Mouse (Mus musculus) embryonic facial prominence, embryonic 12.5 days (tissue): ENCODE data around the gene Pax7. TPM values are rescaled to one million over a fixed set of nuclear protein-coding genes. Genes with fewer than 3 reads are reported as not detected.

Source experiments
- ATAC-seq: fragments of 200-750 bp; cut with Nextera tagmentation; 2 replicates; pipeline ENCODE4 v1.8.0; 2017; ENCODE audit not compliant: insufficient number of reproducible peaks, insufficient read depth, low FRiP score, low TSS enrichment
- H3K27ac ChIP-seq: fragments of 300-500 bp; sonication (generic); 2 replicates; pipeline ENCODE4 v1.5.1; 2016; ENCODE audit warnings: mild to moderate bottlenecking
- H3K27me3 ChIP-seq: fragments of 300-500 bp; sonication (generic); 2 replicates; pipeline ENCODE4 v1.6.1; 2016; ENCODE audit warnings: mild to moderate bottlenecking, moderate library complexity
- H3K36me3 ChIP-seq: fragments of 300-500 bp; sonication (generic); 2 replicates; pipeline ENCODE4 v1.6.1; 2016; ENCODE audit warnings: mild to moderate bottlenecking
- H3K4me1 ChIP-seq: fragments of 300-500 bp; sonication (generic); 2 replicates; pipeline ENCODE4 v1.6.1; 2016
- H3K4me2 ChIP-seq: fragments of 300-500 bp; sonication (generic); replicated peaks from 2 replicates; pipeline ENCODE4 v1.6.1; 2016; ENCODE audit warnings: mild to moderate bottlenecking, moderate library complexity
- H3K4me3 ChIP-seq: fragments of 300-500 bp; sonication (generic); 2 replicates; pipeline ENCODE4 v1.5.1; 2016; ENCODE audit warnings: mild to moderate bottlenecking
- H3K9ac ChIP-seq: fragments of 300-500 bp; sonication (generic); 2 replicates; pipeline ENCODE4 v1.6.1; 2016; ENCODE audit warnings: mild to moderate bottlenecking, moderate library complexity
- H3K9me3 ChIP-seq: fragments of 300-500 bp; sonication (generic); 2 replicates; pipeline ENCODE4 v1.6.1; 2016; ENCODE audit warnings: mild to moderate bottlenecking, moderate library complexity
- WGBS: fragments of 180-500 bp; shearing (Covaris S2); methylation state at CpG from one replicate; pipeline ENCODE4 v1.1.7; 2016; 5-methylcytosine and 5-hydroxymethylcytosine counted together
- polyA plus RNA-seq: library from polyadenylated mRNA; unstranded; fragments of >200 nt; fragmentation: Nextera tagmentation; extraction: Ambion mirVana; gene quantifications from 2 replicates; pipeline ENCODE4 v1.2.1, GENCODE M21; 2016

Gene Pax7
- 1.3 and 1.4 TPM in 2 replicates for polyA plus RNA-seq

DNA sequence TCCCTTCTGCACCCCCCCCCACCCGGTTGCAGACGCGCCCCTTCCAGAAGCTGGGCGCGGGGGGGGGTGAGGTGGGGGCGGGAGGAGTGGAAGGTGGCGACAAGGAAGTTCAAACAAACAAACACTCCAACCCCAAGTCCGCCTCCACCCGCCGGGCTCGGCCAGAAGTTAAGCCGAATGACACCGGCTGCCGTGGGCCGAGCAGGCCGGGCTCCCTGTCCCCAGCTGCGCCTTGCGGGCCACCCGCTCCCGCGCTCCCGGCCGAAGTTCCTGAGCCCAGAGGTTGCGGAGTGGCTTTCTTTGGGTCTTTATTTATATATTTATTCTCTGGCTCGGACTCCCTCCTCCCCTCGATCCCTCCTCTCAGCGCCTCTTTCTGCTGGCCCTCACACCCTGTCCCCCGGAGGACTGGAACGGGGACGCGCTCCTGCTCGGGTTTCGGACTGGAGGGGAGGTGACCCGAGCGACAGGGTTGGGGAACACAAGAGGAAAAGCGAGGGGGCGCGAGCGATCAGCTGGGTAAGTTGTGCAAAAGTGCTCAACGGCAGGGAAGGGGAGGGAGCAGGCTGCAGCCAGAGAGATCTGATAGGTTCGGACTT, at the start of gene Pax7:
Gene Pax7 (minus strand): TSS at position 493 of the 599 bp plus-strand sequence.
- peak within 1 kb of the TSS; percentile 37 for H3K4me3 ChIP-seq
- peaks cover 96% of the 10 kb centered on the region for H3K27me3 ChIP-seq
- no peaks in the 10 kb centered on the region for H3K36me3 ChIP-seq
- ATAC-seq: no peak
- no peaks in the 10 kb centered on the region for H3K9me3 ChIP-seq
- peak within 1 kb of the TSS; percentile 44 for H3K4me2 ChIP-seq
- H3K27ac ChIP-seq: peak within 1 kb of the TSS; percentile 69
- under 1% methylated on average over 34 of the region's 41 CpGs for WGBS
- H3K9ac ChIP-seq: peak within 1 kb of the TSS; percentile 56
- peaks cover 3% of the 10 kb centered on the region; the same call in 1 of the 2 replicates for H3K4me1 ChIP-seq

DNA sequence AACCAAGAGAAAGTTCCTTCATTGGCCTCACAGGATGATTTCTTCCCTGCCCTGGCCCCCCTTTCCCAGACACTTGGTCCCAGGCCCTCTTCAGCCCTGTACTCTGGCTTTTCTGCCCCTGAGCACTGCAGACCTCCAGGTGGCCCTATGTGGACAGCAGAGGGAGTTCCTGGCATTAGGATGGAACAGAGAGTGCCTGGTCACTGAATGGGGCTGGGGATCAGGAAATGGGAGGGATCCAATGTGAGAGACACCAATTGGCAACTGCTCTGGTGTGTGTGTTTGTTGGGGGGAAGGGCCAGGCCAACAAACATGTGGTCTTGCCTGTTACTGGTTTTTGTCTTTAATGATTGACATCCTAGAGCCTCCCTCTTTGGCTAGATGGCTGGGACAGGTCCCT, 48.5 kb upstream of the Pax7 start:
- no peaks in the 10 kb centered on the region for H3K9me3 ChIP-seq
- no peaks in the 10 kb centered on the region for H3K4me1 ChIP-seq
- H3K36me3 ChIP-seq: no peaks in the 10 kb centered on the region
- H3K4me2 ChIP-seq: no peak overlapping the region
- H3K27me3 ChIP-seq: 0 out of 2 replicates have a peak, but pooled peaks cover under 1% of the 10 kb centered on the region
- no peak overlapping the region for H3K4me3 ChIP-seq
- H3K27ac ChIP-seq: no peak overlapping the region
- H3K9ac ChIP-seq: no peak overlapping the region
- ATAC-seq: no peak

DNA sequence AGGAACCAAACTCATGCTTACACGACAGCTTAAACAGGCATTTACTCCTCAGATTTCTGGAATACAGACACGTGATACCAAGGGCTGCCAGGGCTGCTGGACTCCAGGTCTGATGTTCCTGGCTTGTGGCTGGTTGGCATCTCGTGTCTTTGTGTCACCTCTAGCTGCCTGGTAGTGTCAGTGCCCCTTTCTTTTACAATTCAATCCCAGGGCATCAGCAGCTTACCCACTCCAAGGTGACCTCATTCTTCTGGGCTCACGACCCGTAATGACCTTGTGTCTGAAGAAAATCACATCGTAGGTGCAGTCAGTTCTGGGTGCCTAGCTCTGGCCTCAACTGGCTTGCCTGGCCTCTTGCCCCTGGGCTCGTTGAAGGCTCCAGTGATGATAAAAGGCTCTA, 46.0 kb upstream of the Pax7 start:
- no peak for ATAC-seq
- H3K9me3 ChIP-seq: no peaks in the 10 kb centered on the region
- H3K4me2 ChIP-seq: no peak overlapping the region
- WGBS: 66% methylated on average over 7 of the region's 7 CpGs
- H3K27me3 ChIP-seq: 0 out of 2 replicates have a peak, but pooled peaks cover 4% of the 10 kb centered on the region
- H3K4me3 ChIP-seq: no peak overlapping the region
- H3K9ac ChIP-seq: no peak overlapping the region
- H3K27ac ChIP-seq: no peak overlapping the region
- H3K4me1 ChIP-seq: no peaks in the 10 kb centered on the region
- no peaks in the 10 kb centered on the region for H3K36me3 ChIP-seq

DNA sequence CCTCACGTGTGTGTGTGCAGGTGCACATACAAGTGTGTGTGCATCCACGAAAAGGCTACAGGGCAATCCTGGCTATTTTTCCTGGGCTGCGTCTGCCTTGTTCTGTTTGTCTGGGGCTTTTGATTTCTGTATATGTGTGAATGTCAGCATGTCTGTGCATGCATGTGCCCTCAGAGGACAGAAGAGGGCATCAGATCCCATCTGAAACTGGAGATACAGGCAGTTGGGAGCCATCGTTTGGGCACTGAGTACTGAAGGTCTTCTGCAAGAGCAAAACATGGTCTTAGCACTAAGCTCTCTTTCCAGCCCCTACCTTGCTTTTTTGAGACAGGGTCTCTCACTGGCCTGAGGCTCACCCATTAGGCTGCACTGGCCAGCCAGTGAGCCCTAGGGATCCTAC, 45.1 kb upstream of the Pax7 start:
- 64% methylated on average over 4 of the region's 4 CpGs for WGBS
- ATAC-seq: no peak
- H3K4me1 ChIP-seq: no peaks in the 10 kb centered on the region

DNA sequence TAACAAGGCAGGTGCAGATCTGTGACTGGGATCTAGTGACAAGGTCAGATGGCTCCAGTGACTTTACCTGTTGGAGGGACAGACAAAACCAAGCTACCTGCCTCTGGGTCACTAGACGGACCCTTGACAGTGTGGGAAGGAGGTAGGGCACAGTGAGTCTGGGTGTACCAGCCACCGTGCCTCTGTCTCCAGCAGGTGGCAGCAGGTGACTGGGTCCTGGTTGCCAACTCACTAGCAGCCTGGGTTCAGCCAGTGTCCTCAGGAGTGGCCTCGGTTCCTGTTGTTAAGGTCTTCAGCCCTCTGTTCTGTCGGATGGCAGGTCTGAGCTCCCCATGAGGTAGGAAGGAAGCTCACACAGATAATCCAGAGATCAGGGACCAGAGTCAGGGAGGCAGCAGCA, 43.9 kb upstream of the Pax7 start:
- Histone ChIP-seq H3K4me3 (no peak overlapping the region), H3K4me1 (no peaks in the 10 kb centered on the region), H3K27me3 (0 out of 2 replicates have a peak, but pooled peaks cover 4% of the 10 kb centered on the region), H3K36me3 (no peaks in the 10 kb centered on the region), H3K9ac (no peak overlapping the region), H3K27ac (no peak overlapping the region), H3K4me2 (no peak overlapping the region), H3K9me3 (no peaks in the 10 kb centered on the region)
- WGBS: 6% methylated on average over 4 of the region's 4 CpGs
- ATAC-seq: no peak

More for the DNA sequence above, 45.1 kb upstream of the Pax7 start:
- Histone ChIP-seq H3K27ac (no peak overlapping the region), H3K4me3 (no peak overlapping the region), H3K9me3 (no peaks in the 10 kb centered on the region), H3K27me3 (0 out of 2 replicates have a peak, but pooled peaks cover 4% of the 10 kb centered on the region), H3K36me3 (no peaks in the 10 kb centered on the region), H3K4me2 (no peak overlapping the region), H3K9ac (no peak overlapping the region)

DNA sequence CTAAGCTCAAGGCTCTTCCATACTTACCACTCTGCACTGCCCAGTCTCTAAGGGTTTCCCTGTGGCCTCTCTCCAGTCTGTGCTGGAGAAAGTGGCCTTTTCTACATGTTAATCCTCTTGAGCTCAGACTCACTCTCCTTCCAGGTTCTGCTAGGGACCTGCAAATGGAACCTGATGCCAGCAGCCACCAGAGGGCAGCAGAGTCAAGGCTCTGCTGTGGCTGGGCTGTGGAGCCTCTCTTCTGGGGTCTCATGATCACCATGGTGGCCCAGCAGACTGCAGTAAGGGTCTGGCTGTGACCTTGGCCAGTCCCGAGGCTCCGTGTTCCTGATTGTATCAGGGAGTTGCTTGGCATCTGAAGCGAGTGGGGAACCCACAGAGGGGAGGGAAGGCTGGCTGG, 39.3 kb upstream of the Pax7 start:
- Histone ChIP-seq H3K9ac (no peak overlapping the region), H3K4me3 (no peak overlapping the region), H3K4me2 (no peak overlapping the region), H3K36me3 (no peaks in the 10 kb centered on the region), H3K4me1 (no peaks in the 10 kb centered on the region), H3K27me3 (peaks cover 7% of the 10 kb centered on the region; the same call in 1 of the 2 replicates), H3K9me3 (no peaks in the 10 kb centered on the region), H3K27ac (no peak overlapping the region)
- 6% methylated on average over 3 of the region's 3 CpGs for WGBS
- 0 out of 2 replicates have a peak, but pooled peaks have one; percentile 23 for ATAC-seq

DNA sequence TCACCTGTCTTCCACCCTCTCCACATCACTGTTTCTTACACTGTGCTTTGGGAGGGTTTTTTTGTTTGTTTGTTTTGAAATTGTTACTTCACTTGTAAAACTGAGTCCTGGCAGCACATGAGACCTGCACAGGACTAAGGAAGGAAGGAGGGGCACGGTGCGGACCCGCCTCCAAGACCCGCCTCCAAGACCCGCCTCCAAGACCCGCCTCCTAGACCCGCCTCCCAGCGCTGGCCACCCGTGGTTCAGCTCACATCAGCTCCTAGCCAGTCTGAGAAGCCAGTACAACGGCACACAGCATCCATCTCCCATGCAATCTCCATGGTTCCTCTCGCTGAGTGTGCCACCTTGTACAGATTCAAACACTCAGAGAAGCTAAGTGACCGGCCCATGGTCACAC, 38.4 kb upstream of the Pax7 start:
- WGBS: 24% methylated on average over 12 of the region's 12 CpGs
- Histone ChIP-seq H3K4me1 (no peaks in the 10 kb centered on the region), H3K4me3 (no peak overlapping the region), H3K36me3 (no peaks in the 10 kb centered on the region), H3K9me3 (no peaks in the 10 kb centered on the region), H3K27me3 (peaks cover 5% of the 10 kb centered on the region; the same call in 1 of the 2 replicates), H3K27ac (no peak overlapping the region), H3K9ac (no peak overlapping the region), H3K4me2 (no peak overlapping the region)
- ATAC-seq: no peak

DNA sequence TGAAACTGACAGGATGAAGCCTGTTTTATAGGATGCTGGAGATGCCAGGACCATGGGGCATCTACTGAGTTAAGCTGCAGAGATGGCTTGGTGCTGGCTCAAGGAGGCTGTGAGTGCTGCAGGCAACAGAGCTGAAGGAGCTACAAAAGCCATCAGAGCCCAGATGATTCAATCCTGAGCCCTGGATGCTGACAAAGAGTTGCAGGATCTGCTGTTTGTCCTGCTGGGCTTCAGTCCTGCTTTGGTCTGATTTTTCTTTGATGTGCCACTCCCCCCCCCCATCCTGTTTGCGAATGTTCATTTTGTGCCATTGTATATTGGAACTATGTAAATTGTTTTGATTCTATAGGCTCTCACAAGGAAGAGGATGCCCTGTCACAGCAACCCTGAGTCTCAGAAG, 29.9 kb upstream of the Pax7 start:
- no peaks in the 10 kb centered on the region for H3K4me1 ChIP-seq
- no peak for ATAC-seq
- no peak overlapping the region for H3K4me3 ChIP-seq
- WGBS: 74% methylated on average over 1 of the region's 1 CpGs
- H3K27ac ChIP-seq: no peak overlapping the region
- no peaks in the 10 kb centered on the region for H3K36me3 ChIP-seq
- peaks cover 9% of the 10 kb centered on the region; the same call in 1 of the 2 replicates for H3K27me3 ChIP-seq
- H3K9me3 ChIP-seq: peaks cover 4% of the 10 kb centered on the region; the same call in 1 of the 2 replicates
- H3K9ac ChIP-seq: no peak overlapping the region
- no peak overlapping the region for H3K4me2 ChIP-seq

DNA sequence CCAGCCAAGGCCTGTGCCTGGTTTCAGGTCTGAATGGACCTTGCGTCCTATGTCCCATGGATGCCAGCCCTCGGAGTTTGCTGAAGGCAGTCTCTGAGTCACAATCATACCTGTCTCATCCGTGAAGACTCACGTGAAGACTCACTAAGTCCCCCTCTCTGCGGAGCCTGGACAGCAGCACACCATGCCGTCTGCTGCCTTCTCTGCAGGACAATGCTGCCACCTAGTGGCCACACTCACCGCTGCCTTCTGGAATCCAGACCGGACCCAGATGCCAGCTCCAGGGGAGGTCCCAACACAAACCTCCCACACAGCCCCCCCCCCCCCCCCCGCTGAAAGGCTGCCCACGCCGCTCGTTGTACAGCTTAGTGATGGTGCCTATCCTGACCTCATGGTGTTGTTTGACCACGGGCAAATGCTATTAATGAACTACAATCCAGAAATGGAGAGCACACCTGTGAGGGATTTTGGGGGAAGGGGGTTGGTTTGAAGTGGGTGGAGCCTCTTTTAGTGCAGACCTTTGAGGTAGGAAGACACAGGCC, 25.4 kb upstream of the Pax7 start:
- no peak; the same call in 1 of the 2 replicates for ATAC-seq
- Histone ChIP-seq H3K4me2 (0 out of 2 replicates have a peak overlapping the region, but pooled peaks have one; percentile 9), H3K27me3 (peaks cover 41% of the 10 kb centered on the region), H3K9ac (no peak overlapping the region), H3K4me3 (no peak overlapping the region), H3K36me3 (no peaks in the 10 kb centered on the region), H3K4me1 (no peaks in the 10 kb centered on the region), H3K27ac (no peak overlapping the region), H3K9me3 (peaks cover 4% of the 10 kb centered on the region; the same call in 1 of the 2 replicates)
- WGBS: under 1% methylated on average over 13 of the region's 13 CpGs

DNA sequence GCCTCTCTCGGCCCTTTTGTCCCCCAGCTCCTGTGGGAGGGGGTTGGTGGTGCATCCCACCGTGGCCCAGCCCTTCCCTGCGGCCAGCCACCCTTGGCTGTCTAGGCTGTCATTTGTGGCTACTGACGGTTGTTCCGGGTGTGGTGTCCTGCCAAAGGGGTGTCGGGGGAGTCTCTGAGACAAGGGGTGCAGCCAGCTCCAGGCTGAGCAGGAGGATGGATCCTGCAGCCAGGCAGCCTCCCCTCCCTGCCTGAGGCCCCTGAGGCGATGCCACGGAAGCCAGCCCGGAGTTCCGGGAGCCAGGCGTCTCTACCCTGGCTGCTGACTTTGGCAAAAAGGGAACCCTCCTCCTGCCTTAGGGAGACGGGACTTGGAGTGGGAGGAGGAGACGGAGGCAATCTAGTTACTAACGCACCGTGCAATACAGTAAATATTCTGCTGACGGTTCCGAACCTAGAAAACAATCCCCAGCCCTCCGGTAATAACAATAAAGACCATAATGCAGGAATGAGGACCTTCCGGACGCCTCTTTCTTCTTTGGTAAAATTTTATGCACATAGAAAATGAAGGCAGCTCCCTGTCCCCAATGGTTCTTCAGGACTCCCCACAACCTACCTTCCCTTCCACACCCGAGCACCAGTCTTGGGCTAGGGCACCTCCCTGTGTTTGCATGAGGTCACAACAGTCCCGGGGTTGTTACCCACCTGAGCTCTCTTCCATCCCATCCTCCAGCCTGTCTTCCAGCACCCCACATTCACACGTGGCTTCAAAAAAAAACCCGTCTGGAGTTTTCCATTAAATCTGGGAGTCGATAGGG, 19.1 kb upstream of the Pax7 start:
- H3K9ac ChIP-seq: no peak overlapping the region
- peaks cover 81% of the 10 kb centered on the region for H3K27me3 ChIP-seq
- H3K27ac ChIP-seq: no peak overlapping the region
- no peaks in the 10 kb centered on the region for H3K9me3 ChIP-seq
- WGBS: 3% methylated on average over 25 of the region's 25 CpGs
- ATAC-seq: no peak
- H3K36me3 ChIP-seq: no peaks in the 10 kb centered on the region
- H3K4me2 ChIP-seq: peak overlapping the region; percentile 24
- H3K4me3 ChIP-seq: no peak overlapping the region
- peaks cover 3% of the 10 kb centered on the region; the same call in 1 of the 2 replicates for H3K4me1 ChIP-seq

DNA sequence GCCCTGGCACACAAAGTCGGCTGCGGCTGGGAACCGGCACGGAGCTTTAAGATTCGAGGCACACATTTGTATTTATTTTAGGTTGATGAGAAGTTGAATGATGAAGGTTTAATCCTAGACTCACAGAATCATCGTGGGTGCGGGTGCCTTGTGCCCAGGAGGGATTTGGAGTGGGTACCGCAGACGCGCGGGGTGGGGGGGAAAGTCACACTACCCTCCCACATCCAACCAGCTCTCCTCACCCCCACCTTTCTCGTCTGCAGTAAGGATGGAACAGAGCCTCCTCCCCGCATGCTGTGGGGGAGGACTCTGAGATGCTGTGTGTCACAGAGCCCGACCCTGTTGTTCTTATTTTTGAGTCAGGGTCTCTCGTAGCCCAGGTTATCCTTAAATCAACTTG, 18.1 kb upstream of the Pax7 start:
- Histone ChIP-seq H3K4me3 (no peak overlapping the region), H3K4me2 (no peak overlapping the region), H3K27ac (no peak overlapping the region), H3K9ac (no peak overlapping the region), H3K36me3 (no peaks in the 10 kb centered on the region), H3K27me3 (peaks cover 80% of the 10 kb centered on the region), H3K4me1 (peaks cover 3% of the 10 kb centered on the region; the same call in 1 of the 2 replicates), H3K9me3 (no peaks in the 10 kb centered on the region)
- WGBS: 10% methylated on average over 15 of the region's 15 CpGs
- ATAC-seq: no peak
